Comparison of ENCODE assay signal across 8 mouse cellular contexts in genomic region chr3:139073801-139074483, GRCm38 (mm10). TPM values are rescaled to one million over a fixed set of nuclear protein-coding genes. Genes with fewer than 3 reads are reported as not detected.
DNase-seq lines count a peak whose midpoint lies in the region; ATAC-seq and TF ChIP-seq lines count a peak whose summit lies in the region.

No protein-coding gene starts in this region.

- no peaks in the 10 kb centered on the region for H3K27me3 ChIP-seq in heart, embryonic 10.5 days (ENCODE audit: insufficient read depth, poor library complexity, severe bottlenecking)
- H3K27me3 ChIP-seq in ES-Bruce4 (ENCODE audit: control insufficient read depth, insufficient read depth, low read length, poor library complexity, severe bottlenecking) = no peaks in the 10 kb centered on the region; the same call in 1 of the 2 replicates
- no peaks in the 10 kb centered on the region for H3K27me3 ChIP-seq in forebrain, embryonic 11.5 days (ENCODE audit: control insufficient read depth, insufficient read depth, low read length)
- H3K27me3 ChIP-seq in limb, embryonic 15.5 days = no peaks in the 10 kb centered on the region
- H3K27me3 ChIP-seq in stomach, embryonic 15.5 days (replicated peaks) = no peaks in the 10 kb centered on the region

- no peak for TF ChIP-seq POLR2A in ES-Bruce4 (IDR thresholded peaks at IDR 0.05; ENCODE audit: insufficient read depth, low read length)

- DNase-seq in heart, embryonic 10.5 days (ENCODE audit: low spot score) = no peak
- no peak for DNase-seq in heart, adult 8-10 months (ENCODE audit: low spot score)
- no peak for DNase-seq in forebrain, embryonic 11.5 days (ENCODE audit: low spot score)
- DNase-seq in spleen, postnatal 14 days (ENCODE audit: low spot score in 2 of 2) = no peak
- no peak for DNase-seq in layer of hippocampus, adult 9-10 months (ENCODE audit: low spot score)

- no peaks in the 10 kb centered on the region for H3K36me3 ChIP-seq in heart, embryonic 10.5 days
- H3K36me3 ChIP-seq in ES-Bruce4 (ENCODE audit: control insufficient read depth, insufficient read depth, low read length, poor library complexity, severe bottlenecking) = no peaks in the 10 kb centered on the region; the same call in 1 of the 2 replicates
- H3K36me3 ChIP-seq in forebrain, embryonic 11.5 days (ENCODE audit: control insufficient read depth, insufficient read depth, low read length) = no peaks in the 10 kb centered on the region
- no peaks in the 10 kb centered on the region for H3K36me3 ChIP-seq in limb, embryonic 15.5 days
- no peaks in the 10 kb centered on the region for H3K36me3 ChIP-seq in stomach, embryonic 15.5 days

- TF ChIP-seq CTCF in ES-Bruce4 (IDR thresholded peaks at IDR 0.05; ENCODE audit: low read depth, low read length) = no peak

- H3K4me3 ChIP-seq in heart, embryonic 10.5 days = peak overlapping the region; percentile 94
- peak overlapping the region; percentile 98 for H3K4me3 ChIP-seq in ES-Bruce4 (ENCODE audit: low read depth, low read length)
- H3K4me3 ChIP-seq in forebrain, embryonic 11.5 days (ENCODE audit: low read depth, low read length) = peak overlapping the region; percentile 89
- peak overlapping the region; percentile 91 for H3K4me3 ChIP-seq in limb, embryonic 15.5 days
- H3K4me3 ChIP-seq in stomach, embryonic 15.5 days (replicated peaks) = peak overlapping the region; percentile 86

- no peak for ATAC-seq in forebrain, embryonic 11.5 days (replicated peaks; ENCODE audit: low FRiP score)
- ATAC-seq in limb, embryonic 15.5 days (ENCODE audit: insufficient number of reproducible peaks, low FRiP score, low TSS enrichment, low read depth) = no peak
- no peak for ATAC-seq in stomach, embryonic 15.5 days (ENCODE audit: insufficient read depth, low FRiP score, low read depth)

- H3K4me1 ChIP-seq in heart, embryonic 10.5 days = peaks cover 18% of the 10 kb centered on the region
- H3K4me1 ChIP-seq in ES-Bruce4 (ENCODE audit: control insufficient read depth, insufficient read depth, low read length) = no peaks in the 10 kb centered on the region
- H3K4me1 ChIP-seq in forebrain, embryonic 11.5 days (replicated peaks; ENCODE audit: control insufficient read depth, insufficient read depth, low read length) = peaks cover 4% of the 10 kb centered on the region; the same call in 1 of the 2 replicates
- peaks cover 17% of the 10 kb centered on the region for H3K4me1 ChIP-seq in limb, embryonic 15.5 days
- H3K4me1 ChIP-seq in stomach, embryonic 15.5 days = peaks cover 11% of the 10 kb centered on the region

- peak overlapping the region; percentile 55 for H3K4me2 ChIP-seq in forebrain, embryonic 11.5 days (ENCODE audit: low read depth, low read length, severe bottlenecking)
- H3K4me2 ChIP-seq in limb, embryonic 15.5 days = peak overlapping the region; percentile 53
- peak overlapping the region; percentile 69 for H3K4me2 ChIP-seq in stomach, embryonic 15.5 days

- 6% methylated on average over 12 of the region's 12 CpGs for WGBS in heart, embryonic 10.5 days
- WGBS in forebrain, embryonic 11.5 days = 8% methylated on average over 12 of the region's 12 CpGs
- WGBS in limb, embryonic 15.5 days = 2% methylated on average over 12 of the region's 12 CpGs
- 4% methylated on average over 12 of the region's 12 CpGs for WGBS in stomach, embryonic 15.5 days

- no peak for TF ChIP-seq EP300 in ES-Bruce4 (IDR thresholded peaks at IDR 0.05; ENCODE audit: insufficient read depth, low read depth, low read length)

- H3K9ac ChIP-seq in ES-Bruce4 (ENCODE audit: low read depth, poor library complexity, severe bottlenecking) = peak overlapping the region; percentile 83
- peak overlapping the region; percentile 93 for H3K9ac ChIP-seq in forebrain, embryonic 11.5 days (ENCODE audit: low read length)
- peak overlapping the region; percentile 95 for H3K9ac ChIP-seq in limb, embryonic 15.5 days
- H3K9ac ChIP-seq in stomach, embryonic 15.5 days = peak overlapping the region; percentile 88

- no peaks in the 10 kb centered on the region for H3K9me3 ChIP-seq in heart, embryonic 10.5 days
- no peaks in the 10 kb centered on the region for H3K9me3 ChIP-seq in ES-Bruce4 (replicated peaks; ENCODE audit: control insufficient read depth, insufficient read depth, low read length, poor library complexity, severe bottlenecking)
- H3K9me3 ChIP-seq in forebrain, embryonic 11.5 days (ENCODE audit: control insufficient read depth, low read length) = no peaks in the 10 kb centered on the region
- H3K9me3 ChIP-seq in limb, embryonic 15.5 days = no peaks in the 10 kb centered on the region
- no peaks in the 10 kb centered on the region for H3K9me3 ChIP-seq in stomach, embryonic 15.5 days

- H3K27ac ChIP-seq in heart, embryonic 10.5 days = peak overlapping the region; percentile 99
- H3K27ac ChIP-seq in ES-Bruce4 (ENCODE audit: insufficient read depth, low read length) = no peak overlapping the region
- peak overlapping the region; percentile 94 for H3K27ac ChIP-seq in forebrain, embryonic 11.5 days (ENCODE audit: low read depth, low read length)
- H3K27ac ChIP-seq in limb, embryonic 15.5 days = peak overlapping the region; percentile 97
- peak overlapping the region; percentile 99 for H3K27ac ChIP-seq in stomach, embryonic 15.5 days

RNA-seq across cellular contexts. Expression of gene Rap1gds1, which starts 1.1 kb away (rescaled TPM):
- 53.2 and 58.7 TPM in 2 replicates for polyA plus RNA-seq in heart, embryonic 10.5 days (2016; fragmentation: Nextera tagmentation; extraction: Ambion mirVana)
- 10 to 100 TPM; 24.3 to 28.6 (median 26.1) TPM for total RNA-seq in heart, adult 8-10 months (2022)
- 43.9 and 48.6 TPM in 2 replicates for polyA plus RNA-seq in ES-Bruce4 (2011; ENCODE audit: insufficient read depth, insufficient read length, low read depth, missing spikeins)
- 67.8 and 67.9 TPM in 2 replicates for polyA plus RNA-seq in forebrain, embryonic 11.5 days (2014; fragmentation: Nextera tagmentation; extraction: Ambion mirVana)
- polyA plus RNA-seq in limb, embryonic 15.5 days (2015; fragmentation: Nextera tagmentation; extraction: Ambion mirVana) = 51.3 and 53.3 TPM in 2 replicates
- polyA plus RNA-seq in stomach, embryonic 15.5 days (2015; fragmentation: Nextera tagmentation; extraction: Ambion mirVana) = 51.1 and 54.0 TPM in 2 replicates
